Mouse (Mus musculus) liver, postnatal 0 days (tissue): ENCODE measurements around the gene Arhgap23. TPM values are rescaled to one million over a fixed set of nuclear protein-coding genes. Genes with fewer than 3 reads are reported as not detected.

ENCODE experiments used
- ATAC-seq: fragments of 200-750 bp; cut with Nextera tagmentation; 2 replicates; pipeline ENCODE4 v1.8.0; 2017; ENCODE audit warnings: mild to moderate bottlenecking, moderate library complexity
- DNase-seq: peaks from one replicate; pipeline ENCODE4 v3.0.0-alpha.2; 2016
- H3K27ac ChIP-seq: fragments of 300-500 bp; sonication (generic); 2 replicates; pipeline ENCODE4 v1.5.1; 2014; ENCODE audit warnings: antibody characterized with exemption, moderate library complexity, mild to moderate bottlenecking, low read depth
- H3K27me3 ChIP-seq: fragments of 300-500 bp; sonication (generic); 2 replicates; pipeline ENCODE4 v1.6.1; 2014; ENCODE audit warnings: low read length, control low read depth, mixed read lengths; ENCODE audit not compliant: insufficient read depth
- H3K36me3 ChIP-seq: fragments of 300-500 bp; sonication (generic); replicated peaks from 2 replicates; pipeline ENCODE4 v1.6.1; 2014; ENCODE audit warnings: mild to moderate bottlenecking, control low read depth, low read length, moderate library complexity, mixed read lengths; ENCODE audit not compliant: insufficient read depth
- H3K4me1 ChIP-seq: fragments of 300-500 bp; sonication (generic); 2 replicates; pipeline ENCODE4 v1.6.1; 2014; ENCODE audit warnings: antibody characterized with exemption, mild to moderate bottlenecking, control low read depth; ENCODE audit not compliant: insufficient read depth
- H3K4me2 ChIP-seq: fragments of 300-500 bp; sonication (generic); 2 replicates; pipeline ENCODE4 v1.6.1; 2014; ENCODE audit warnings: low read depth, mild to moderate bottlenecking, low read length, moderate library complexity, mixed read lengths
- H3K4me3 ChIP-seq: fragments of 300-500 bp; sonication (generic); 2 replicates; pipeline ENCODE4 v1.5.1; 2014; ENCODE audit warnings: low read depth, low read length
- H3K9ac ChIP-seq: fragments of 300-500 bp; sonication (generic); replicated peaks from 2 replicates; pipeline ENCODE4 v1.6.1; 2014; ENCODE audit warnings: mild to moderate bottlenecking, moderate library complexity
- H3K9me3 ChIP-seq: fragments of 300-500 bp; sonication (generic); 2 replicates; pipeline ENCODE4 v1.6.1; 2016; ENCODE audit warnings: mild to moderate bottlenecking, control low read depth, low read length, mixed read lengths
- CTCF ChIP-seq: sonication (generic); IDR thresholded peaks from 2 replicates; pipeline ENCODE4 v1.5.1; 2016; ENCODE audit warnings: antibody characterized with exemption, low read depth
- EP300 ChIP-seq: IDR thresholded peaks from 2 replicates; pipeline ENCODE4 v1.6.1; 2016; ENCODE audit warnings: antibody characterized with exemption, low read depth, mild to moderate bottlenecking
- WGBS: fragments of 180-500 bp; shearing (Covaris S2); extraction: QIAGEN DNeasy Blood & Tissue Kit; methylation state at CpG from one replicate; pipeline ENCODE4 v1.1.7; 2014; ENCODE audit not compliant: insufficient replicate concordance; 5-methylcytosine and 5-hydroxymethylcytosine counted together
- polyA plus RNA-seq: library from polyadenylated mRNA; unstranded; fragments of >200 nt; fragmentation: Nextera tagmentation; extraction: Ambion mirVana; gene quantifications from 2 replicates; pipeline ENCODE4 v1.2.1, GENCODE M21; 2015

Gene Arhgap23
- polyA plus RNA-seq, 1 experiment from 2014 or later = 5.7 TPM

GRCm38 (mm10) chr11:97523827-97524261, 108.5 kb downstream of the Arhgap23 start:
- DNase-seq (no peak), ATAC-seq (no peak)
- 31% methylated on average over 1 of the region's 1 CpGs for WGBS
- H3K36me3 ChIP-seq = no peaks in the 10 kb centered on the region
- H3K4me1 ChIP-seq = no peaks in the 10 kb centered on the region
- no peak overlapping the region for H3K27ac ChIP-seq
- H3K9ac ChIP-seq = no peak overlapping the region
- no peak for TF ChIP-seq CTCF
- no peak for TF ChIP-seq EP300
- no peaks in the 10 kb centered on the region for H3K9me3 ChIP-seq
- peaks cover 18% of the 10 kb centered on the region; the same call in 1 of the 2 replicates for H3K27me3 ChIP-seq
- H3K4me3 ChIP-seq = no peak overlapping the region
- H3K4me2 ChIP-seq = no peak overlapping the region

GRCm38 (mm10) chr11:97524306-97524705, 109.0 kb downstream of the Arhgap23 start:
- H3K9ac ChIP-seq = no peak overlapping the region
- ATAC-seq (no peak), DNase-seq (no peak)
- H3K4me2 ChIP-seq = no peak overlapping the region
- H3K9me3 ChIP-seq = no peaks in the 10 kb centered on the region
- H3K27me3 ChIP-seq = peaks cover 18% of the 10 kb centered on the region; the same call in 1 of the 2 replicates
- H3K4me1 ChIP-seq = no peaks in the 10 kb centered on the region
- H3K4me3 ChIP-seq = no peak overlapping the region
- H3K36me3 ChIP-seq = no peaks in the 10 kb centered on the region
- 61% methylated on average over 9 of the region's 9 CpGs for WGBS
- no peak overlapping the region for H3K27ac ChIP-seq
- TF ChIP-seq EP300 (no peak), CTCF (no peak)

- Histone ChIP-seq H3K9me3 (no peaks in the 10 kb centered on the region), H3K4me2 (no peak overlapping the region), H3K9ac (no peak overlapping the region), H3K27me3 (peaks cover 21% of the 10 kb centered on the region; the same call in 1 of the 2 replicates), H3K27ac (no peak overlapping the region), H3K36me3 (no peaks in the 10 kb centered on the region), H3K4me3 (no peak overlapping the region), H3K4me1 (no peaks in the 10 kb centered on the region)
- no peak for TF ChIP-seq EP300
- TF ChIP-seq CTCF = no peak
- no peak for DNase-seq
- no peak for ATAC-seq
- WGBS = 78% methylated on average over 6 of the region's 6 CpGs
These were observed 110.0 kb downstream of the Arhgap23 start for GRCm38 (mm10) chr11:97525313-97525712.

- Histone ChIP-seq H3K4me2 (no peak overlapping the region), H3K9ac (no peak overlapping the region), H3K27ac (no peak overlapping the region), H3K36me3 (no peaks in the 10 kb centered on the region), H3K27me3 (peaks cover 36% of the 10 kb centered on the region), H3K4me3 (no peak overlapping the region), H3K4me1 (peaks cover 8% of the 10 kb centered on the region; the same call in 1 of the 2 replicates), H3K9me3 (no peaks in the 10 kb centered on the region)
- TF ChIP-seq EP300 (no peak), CTCF (no peak)
- DNase-seq (no peak), ATAC-seq (no peak)
- 68% methylated on average over 18 of the region's 18 CpGs for WGBS
These were observed 113.0 kb downstream of the Arhgap23 start for GRCm38 (mm10) chr11:97528282-97528808.

- Histone ChIP-seq H3K9me3 (no peaks in the 10 kb centered on the region), H3K36me3 (no peaks in the 10 kb centered on the region), H3K27me3 (peaks cover 46% of the 10 kb centered on the region), H3K4me2 (no peak overlapping the region), H3K4me3 (no peak overlapping the region), H3K27ac (no peak overlapping the region), H3K9ac (no peak overlapping the region), H3K4me1 (peaks cover 13% of the 10 kb centered on the region)
- 63% methylated on average over 6 of the region's 6 CpGs for WGBS
- ATAC-seq (no peak), DNase-seq (no peak)
- no peak for TF ChIP-seq CTCF
- TF ChIP-seq EP300 = no peak
These were observed 114.7 kb downstream of the Arhgap23 start for GRCm38 (mm10) chr11:97530069-97530468.

- H3K9me3 ChIP-seq = no peaks in the 10 kb centered on the region
- no peaks in the 10 kb centered on the region for H3K36me3 ChIP-seq
- DNase-seq (no peak), ATAC-seq (no peak)
- TF ChIP-seq CTCF (no peak), EP300 (no peak)
- H3K9ac ChIP-seq = no peak overlapping the region
- H3K27me3 ChIP-seq = peaks cover 55% of the 10 kb centered on the region
- H3K27ac ChIP-seq = no peak overlapping the region
- H3K4me3 ChIP-seq = no peak overlapping the region
- H3K4me1 ChIP-seq = peaks cover 13% of the 10 kb centered on the region
- WGBS = 39% methylated on average over 5 of the region's 5 CpGs
- no peak overlapping the region for H3K4me2 ChIP-seq
These were observed 115.6 kb downstream of the Arhgap23 start for GRCm38 (mm10) chr11:97530961-97531360.
